Mouse (Mus musculus): ENCODE data around the gene Nfe2l1.

- TF ChIP-seq CTCF (IDR thresholded peaks at IDR 0.05; ENCODE audit: borderline replicate concordance, extremely low read depth, insufficient read depth, insufficient read length) (no peak), POLR2A (IDR thresholded peaks at IDR 0.05; ENCODE audit: borderline replicate concordance, extremely low read depth, insufficient read depth, insufficient read length, poor library complexity, severe bottlenecking) (no peak)
These were observed 10.5 kb upstream of the Nfe2l1 start for GRCm38 (mm10) chr11:96840290-96840689.
